Mouse (Mus musculus) embryonic stem cell, embryonic (primary cell): Measurements from ENCODE around the gene Gnai1.
"Not testable (repeated sequence)": the region's sequence is repeated elsewhere in the genome, so short reads cannot be mapped to it uniquely, and the experiment has no call there.

Experiments
- CTCF ChIA-PET, 4 experiments: fragments of 300-600 bp in 2 of 4; fragments of 350-600 bp in 2 of 4; sonication (Branson Sonifier 250); formaldehyde crosslinking; loops; one replicate each; lab custom pipeline; 2022; ENCODE audit warnings: inconsistent platforms in 2 of 4; lab: Charles Lee
- POLR2A ChIA-PET, 4 experiments: fragments of 300-600 bp in 2 of 4; fragments of 350-600 bp in 2 of 4; sonication (Branson Sonifier 250); formaldehyde crosslinking; loops; one replicate each; lab custom pipeline; 2022; ENCODE audit warnings: antibody characterized with exemption in 4 of 4, inconsistent platforms in 1 of 4; lab: Charles Lee

Gene Gnai1

DNA sequence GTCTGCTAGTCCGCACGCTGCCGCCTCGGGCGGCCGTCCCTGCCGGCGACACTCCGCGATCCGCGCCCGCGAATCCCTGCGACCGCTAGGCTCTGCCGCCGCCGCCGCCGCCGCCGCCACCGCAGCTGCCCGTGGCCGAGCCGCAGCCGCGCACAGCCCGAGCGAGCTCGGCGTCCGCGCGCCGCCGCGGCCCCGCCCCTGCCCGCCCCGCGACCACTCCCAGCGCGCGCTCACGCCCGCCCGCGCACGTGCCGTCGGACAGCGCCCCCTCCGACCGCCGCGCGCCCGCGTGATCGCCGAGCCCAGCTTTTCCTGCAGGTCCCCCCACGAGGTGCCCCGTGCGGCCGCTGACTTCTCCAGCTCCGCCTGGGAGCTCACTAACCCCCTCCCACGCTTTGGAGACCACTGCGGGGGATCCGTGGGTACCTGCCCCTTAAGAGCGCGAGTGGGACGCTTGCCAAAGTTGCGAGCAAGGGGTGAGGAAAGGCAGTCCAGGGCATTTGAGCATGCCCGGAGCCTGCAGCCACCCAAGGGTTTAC, at the start of gene Gnai1:
Gene Gnai1 (minus strand): TSS at position 75 of the 539 bp plus-strand sequence.
- ChIA-PET POLR2A (interaction anchor here in 1 of 4 experiments (0.7 kb wide), 1 partner anchor 32 kb away, joined by 3 read pairs; no protein-coding TSS in a partner anchor), CTCF (no interaction called here)

DNA sequence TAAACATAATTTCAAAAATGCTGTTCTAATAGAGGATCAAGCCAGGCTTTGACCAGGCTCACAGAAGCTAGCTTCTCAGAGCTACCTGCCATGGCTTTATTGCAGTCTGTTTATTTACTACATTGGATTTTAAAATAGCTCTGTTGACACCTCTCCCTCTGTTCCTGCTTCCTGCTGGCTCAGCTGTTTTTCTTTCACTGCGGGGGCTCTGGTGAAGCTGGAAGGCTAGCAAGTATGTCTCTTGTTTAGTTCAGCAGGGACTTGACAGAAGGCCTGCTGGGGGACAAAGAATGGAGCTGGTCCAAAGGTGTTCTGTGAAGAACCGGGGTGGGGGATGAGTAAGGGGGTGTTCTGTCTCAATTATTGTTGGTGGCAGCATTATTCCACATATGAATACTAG, 7.7 kb upstream of the Gnai1 start:
- CTCF ChIA-PET = no interaction called here
- POLR2A ChIA-PET = no interaction called here

DNA sequence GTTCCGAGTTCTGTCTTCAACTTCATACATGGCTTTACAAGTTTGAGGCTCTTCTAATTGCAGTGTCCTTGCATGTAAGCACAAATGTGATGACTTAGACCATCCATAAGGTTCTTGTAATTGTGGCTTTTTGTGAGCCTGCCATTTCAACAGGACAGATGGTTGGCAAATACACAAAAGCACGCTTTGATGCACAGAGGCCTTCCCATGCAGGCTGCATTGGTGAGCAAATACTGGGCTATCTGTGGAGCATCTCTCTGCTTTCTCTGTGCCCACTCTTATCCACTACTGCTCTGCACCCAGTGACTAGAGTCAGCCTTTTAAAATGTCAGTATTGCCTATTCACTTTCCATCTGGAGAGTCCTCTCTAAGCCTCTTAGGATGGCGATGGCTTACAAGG, 5.3 kb upstream of the Gnai1 start:
- ChIA-PET CTCF (no interaction called here), POLR2A (no interaction called here)

DNA sequence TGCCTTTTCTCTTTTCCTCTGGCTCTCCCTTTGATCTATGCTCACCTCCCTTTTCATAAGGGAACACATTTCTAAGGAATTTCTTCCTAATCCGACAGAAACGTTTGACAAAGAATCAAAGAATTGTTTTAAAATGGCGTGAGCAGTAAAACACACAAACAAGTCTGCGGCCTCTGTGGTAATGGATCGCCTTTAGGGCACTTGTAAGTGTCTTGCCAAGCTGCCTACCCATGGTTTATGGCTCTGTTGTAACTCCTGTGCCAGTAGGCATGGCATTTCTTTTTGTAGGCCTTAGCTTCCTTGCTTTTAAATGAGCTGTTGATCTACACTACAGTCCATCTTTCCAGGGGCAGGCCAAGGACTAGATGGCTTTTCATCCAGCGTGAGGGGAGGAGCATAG, 801 bp upstream of the Gnai1 start:
- ChIA-PET CTCF (no interaction called here), POLR2A (interaction anchor here in 1 of 4 experiments (0.7 kb wide), 1 partner anchor 31 kb away, joined by 3 read pairs; no protein-coding TSS in a partner anchor)

DNA sequence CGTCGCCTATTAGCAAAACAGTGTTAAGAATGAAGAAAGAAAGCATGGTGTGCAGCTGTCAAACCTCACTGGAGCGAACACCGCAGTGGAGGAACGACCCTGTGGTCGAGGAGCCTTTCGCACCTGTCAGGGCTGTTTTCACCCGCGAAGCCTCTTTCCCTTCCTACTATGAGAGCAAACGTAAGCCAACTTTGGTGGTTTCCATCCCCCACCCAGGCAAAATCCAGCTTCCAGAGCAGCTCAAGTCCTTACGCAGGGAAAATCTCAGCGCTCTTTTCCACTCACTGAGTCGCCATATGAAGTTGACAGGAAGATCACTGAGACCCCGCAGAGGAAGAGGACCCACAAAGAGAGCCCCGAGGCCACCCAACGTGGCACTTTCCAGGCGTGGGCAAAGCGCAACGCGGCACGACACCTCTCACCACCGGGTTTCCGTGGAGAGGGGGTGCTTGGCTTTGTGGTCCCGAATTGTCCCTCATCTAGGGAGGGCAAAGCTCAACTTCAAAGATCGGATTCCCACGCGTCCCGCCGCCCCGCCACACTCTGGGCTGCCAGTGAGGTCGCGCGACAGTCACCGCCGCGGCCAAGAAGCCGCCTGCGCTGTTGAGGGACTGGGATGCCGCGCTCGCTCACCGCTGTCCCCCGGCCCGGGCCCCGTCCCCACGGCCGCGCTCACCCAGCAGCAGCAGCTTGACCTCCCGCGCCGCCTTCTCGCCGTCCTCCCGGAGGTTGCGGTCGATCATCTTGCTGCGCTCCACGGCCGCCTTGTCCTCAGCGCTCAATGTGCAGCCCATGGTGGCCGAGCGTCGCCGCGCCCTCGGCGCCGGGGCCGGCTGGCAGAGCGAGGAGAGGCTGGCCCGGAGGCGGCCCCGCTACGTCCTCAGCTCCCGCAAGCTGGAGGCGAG, 527 bp downstream of the Gnai1 start:
- CTCF ChIA-PET = no interaction called here
- POLR2A ChIA-PET = interaction anchor here in 1 of 4 experiments (0.9 to 1.2 kb wide), 2 partner anchors 13 to 17 kb away, joined by 3 to 4 read pairs; no protein-coding TSS in a partner anchor

DNA sequence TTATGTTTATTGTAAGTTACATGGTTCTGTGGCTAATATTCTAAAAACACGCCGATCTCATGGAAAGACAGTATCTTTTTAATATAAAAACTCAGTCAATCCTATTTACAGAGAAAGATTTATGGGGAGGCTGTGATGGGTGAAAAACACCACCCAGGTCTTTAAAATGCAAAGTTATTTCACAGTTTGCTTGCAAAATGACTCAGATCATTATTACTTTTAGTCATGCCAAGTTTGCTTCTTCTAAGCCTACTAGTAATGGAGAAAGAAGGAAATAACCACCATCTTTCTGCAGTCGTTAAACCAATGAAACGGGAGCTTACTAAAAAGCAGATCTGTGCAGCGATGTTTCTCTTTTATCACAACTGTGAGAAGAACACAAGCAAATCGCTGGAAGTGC, 1.4 kb downstream of the Gnai1 start:
- ChIA-PET POLR2A (interaction anchor here in 1 of 4 experiments (0.9 to 1.2 kb wide), 2 partner anchors 12 to 16 kb away, joined by 3 to 4 read pairs; no protein-coding TSS in a partner anchor), CTCF (no interaction called here)

DNA sequence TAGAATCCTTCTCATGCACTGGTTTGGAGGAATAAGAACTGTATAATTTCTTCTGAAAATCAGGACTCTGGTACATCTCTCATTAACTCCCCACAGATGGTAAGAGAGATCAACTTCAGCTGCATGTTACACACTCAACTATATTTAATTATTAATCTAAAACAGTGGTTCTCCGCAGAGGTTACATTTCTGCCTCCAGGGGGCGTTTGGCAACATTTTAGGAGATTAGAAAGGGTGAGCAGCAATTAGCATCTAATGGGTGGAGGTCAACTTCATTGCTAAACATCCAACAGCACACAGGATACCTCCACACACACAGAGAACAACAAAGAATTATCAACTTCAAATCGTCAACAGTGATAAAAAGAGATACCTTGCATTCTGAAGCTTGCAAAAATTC, 2.0 kb downstream of the Gnai1 start:
- ChIA-PET CTCF (no interaction called here), POLR2A (no interaction called here)

DNA sequence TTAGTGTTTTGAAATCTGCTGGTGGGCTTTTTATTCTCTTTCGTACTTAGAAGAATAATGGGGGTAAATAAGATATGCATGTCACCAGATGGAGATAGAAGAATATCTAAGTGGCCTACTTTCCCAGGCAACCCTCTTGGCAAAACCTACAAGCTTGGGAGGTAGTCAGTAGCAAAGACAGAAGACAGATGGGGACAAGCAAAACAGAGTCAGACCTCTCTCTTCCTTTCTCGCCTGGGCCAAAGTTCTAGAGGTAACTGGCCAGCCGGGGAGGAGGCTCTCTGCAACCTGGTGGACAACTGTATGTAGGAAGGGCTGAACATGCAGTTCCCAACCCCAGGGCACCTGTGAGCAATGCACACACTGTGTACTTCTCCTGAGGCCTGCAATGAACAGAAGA, 12.9 kb downstream of the Gnai1 start:
- CTCF ChIA-PET = no interaction called here
- POLR2A ChIA-PET = no interaction called here

DNA sequence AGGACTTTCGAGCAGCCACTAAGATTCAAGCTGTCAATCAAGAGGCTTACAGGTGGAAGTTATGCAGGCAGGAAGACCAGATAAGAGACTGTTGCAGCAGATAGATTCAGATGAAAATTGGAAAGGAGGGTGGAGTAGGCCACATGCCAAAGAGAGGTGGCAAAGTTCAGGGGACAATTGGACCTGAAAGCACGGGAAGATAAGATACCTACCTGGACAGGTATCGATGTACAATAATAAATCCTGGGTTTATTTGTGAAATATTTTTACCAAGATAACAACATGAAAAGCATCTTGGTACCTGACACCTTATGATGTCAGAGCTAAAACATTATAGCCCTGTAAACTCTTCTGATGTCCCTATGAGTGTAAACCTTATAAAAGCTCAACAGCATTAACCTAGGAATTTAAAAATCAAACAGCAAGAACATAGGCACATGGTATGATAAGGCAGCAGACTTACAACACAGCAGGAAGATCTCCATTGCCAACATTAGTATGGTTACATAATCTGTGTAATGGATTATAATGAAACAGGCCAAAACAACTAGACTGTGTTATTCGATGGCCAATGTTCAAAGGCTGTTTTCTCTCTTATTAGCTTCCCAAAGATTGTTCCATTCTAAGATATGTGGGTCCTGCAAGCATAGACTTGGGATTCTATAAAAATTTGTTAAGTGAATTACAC, 16.6 kb downstream of the Gnai1 start:
- CTCF ChIA-PET = no interaction called here
- POLR2A ChIA-PET = no interaction called here

DNA sequence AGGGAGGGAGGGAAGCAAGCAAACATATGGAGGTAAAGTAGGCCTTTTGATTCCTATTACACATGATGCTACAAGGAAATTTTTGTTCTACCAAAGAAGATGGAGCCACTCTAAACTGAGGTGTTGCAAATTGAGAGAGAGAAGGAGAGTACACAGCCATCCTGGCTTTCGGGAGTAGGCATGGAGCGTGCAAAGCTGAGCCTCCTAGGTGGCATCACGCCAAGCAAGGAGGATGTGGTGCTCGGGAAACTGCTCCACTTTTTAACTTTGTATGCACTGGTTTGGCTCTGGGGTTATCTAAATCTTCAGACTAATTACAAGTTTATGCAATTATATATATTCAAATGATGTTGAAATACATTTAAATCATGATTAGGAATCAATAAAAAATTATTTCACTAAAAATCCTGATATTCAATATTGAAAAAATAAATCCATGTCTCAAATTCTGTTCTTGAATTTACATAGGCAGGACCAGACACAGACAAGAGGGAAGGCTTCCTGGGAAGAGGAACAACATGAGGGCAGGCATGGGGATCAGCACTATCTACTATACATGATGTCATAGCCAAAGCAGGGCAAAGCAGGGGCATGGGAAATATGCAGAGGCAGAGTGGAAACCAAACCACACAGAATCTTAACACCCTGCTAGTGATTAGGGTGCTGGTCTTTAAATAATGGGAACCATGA, 17.2 kb downstream of the Gnai1 start:
- ChIA-PET POLR2A (interaction anchor here in 1 of 4 experiments (0.8 kb wide), 1 partner anchor 16 kb away, joined by 3 read pairs; no protein-coding TSS in a partner anchor), CTCF (no interaction called here)

DNA sequence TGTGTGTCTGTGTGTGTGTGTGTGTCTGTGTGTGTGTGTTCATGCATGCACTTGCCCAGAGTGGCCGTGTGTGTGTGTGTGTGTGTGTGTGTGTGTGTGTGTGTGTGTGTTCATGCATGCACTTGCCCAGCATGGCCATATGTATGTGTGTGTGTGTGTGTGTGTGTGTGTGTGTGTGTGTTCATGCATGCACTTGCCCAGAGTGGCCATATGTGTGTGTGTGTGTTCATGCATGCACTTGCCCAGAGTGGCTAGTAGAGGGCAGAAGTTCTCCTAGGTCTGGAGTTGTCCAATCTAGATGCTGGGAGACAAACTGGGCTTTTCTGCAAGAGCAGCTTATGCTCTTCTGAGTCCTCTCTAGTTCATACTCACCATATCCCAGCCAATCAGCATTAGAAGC, 18.3 kb downstream of the Gnai1 start:
- POLR2A ChIA-PET = interaction anchor here in 1 of 4 experiments (0.8 kb wide), 1 partner anchor 17 kb away, joined by 3 read pairs; no protein-coding TSS in a partner anchor
- CTCF ChIA-PET = not testable (repeated sequence)

DNA sequence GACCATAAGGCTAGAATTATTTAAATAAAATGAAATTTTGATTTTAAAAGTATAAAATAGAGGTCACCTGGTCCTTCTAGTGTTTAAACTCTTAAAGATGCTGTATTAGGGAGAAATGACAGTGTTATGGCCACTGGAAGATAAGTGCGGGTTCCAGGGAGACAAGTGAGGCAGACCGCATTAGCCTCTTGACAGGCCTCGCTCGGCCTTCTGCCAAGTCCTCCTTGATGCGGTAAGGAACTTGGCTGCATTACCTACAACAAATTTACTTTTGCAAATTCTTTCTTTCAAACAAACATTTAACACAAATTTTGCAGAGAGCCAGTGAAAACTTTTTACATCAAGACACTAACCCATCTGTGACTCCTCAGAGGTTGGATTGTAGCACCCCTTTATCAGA, 27.9 kb downstream of the Gnai1 start:
- ChIA-PET CTCF (no interaction called here), POLR2A (no interaction called here)

DNA sequence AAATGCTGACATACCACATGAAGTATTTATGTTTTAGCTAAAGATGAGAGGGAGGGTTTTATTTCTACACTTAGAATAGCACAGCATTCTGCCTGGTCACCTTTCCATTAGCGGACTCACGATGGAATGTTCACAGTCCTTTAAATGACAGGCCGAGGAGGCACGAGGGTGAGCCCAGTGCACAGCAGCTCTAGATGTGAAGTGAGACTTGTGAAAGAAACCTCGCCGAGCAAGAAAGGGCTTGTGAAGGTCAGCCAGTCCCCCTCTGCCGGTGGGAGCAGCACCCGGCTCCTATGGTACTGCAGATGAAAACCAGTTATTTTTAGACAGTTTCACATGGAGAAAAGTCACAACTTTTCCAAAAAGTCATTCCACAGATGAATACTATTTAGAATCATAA, 29.4 kb downstream of the Gnai1 start:
- POLR2A ChIA-PET = interaction anchor here in 1 of 4 experiments (0.7 kb wide), 1 partner anchor 166 kb away, joined by 3 read pairs; no protein-coding TSS in a partner anchor
- CTCF ChIA-PET = no interaction called here

DNA sequence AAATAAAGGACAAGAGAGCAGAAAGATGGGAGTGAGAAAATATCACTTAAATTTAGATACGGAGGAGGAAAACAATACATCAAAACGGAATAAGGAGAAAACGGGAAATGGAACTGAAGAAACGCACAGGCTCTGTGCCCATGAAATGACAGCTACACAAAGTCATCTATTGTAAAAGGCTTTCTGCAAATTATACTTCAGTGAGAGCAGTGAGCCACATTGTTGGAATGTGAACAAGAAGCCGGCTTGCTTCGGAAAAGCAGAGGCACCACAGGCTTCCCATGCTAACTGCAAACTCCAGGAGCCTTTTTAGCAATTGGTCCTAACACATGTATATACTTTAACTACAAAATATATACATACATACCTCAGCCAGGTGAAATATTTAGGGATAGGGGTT, 34.0 kb downstream of the Gnai1 start:
- POLR2A ChIA-PET = no interaction called here
- CTCF ChIA-PET = no interaction called here

DNA sequence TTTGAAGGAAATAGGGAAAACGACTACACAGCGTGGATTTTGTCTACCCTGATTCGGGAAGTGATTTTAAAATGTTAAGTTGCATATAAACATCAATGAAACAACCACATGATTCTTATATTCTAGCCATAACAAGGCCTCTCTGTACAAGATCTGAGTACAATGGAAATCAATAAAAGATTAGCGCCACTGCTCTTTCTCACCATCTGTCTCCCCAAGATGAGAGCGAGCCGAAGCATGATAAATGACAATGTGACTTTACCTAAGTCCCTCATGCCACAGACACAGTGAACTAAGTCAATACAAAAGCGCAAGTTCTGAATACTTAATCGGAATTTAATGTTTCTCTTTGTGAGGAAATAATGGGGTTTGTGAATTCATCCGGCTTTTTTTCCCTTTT, 36.6 kb downstream of the Gnai1 start:
- ChIA-PET CTCF (no interaction called here), POLR2A (no interaction called here)

DNA sequence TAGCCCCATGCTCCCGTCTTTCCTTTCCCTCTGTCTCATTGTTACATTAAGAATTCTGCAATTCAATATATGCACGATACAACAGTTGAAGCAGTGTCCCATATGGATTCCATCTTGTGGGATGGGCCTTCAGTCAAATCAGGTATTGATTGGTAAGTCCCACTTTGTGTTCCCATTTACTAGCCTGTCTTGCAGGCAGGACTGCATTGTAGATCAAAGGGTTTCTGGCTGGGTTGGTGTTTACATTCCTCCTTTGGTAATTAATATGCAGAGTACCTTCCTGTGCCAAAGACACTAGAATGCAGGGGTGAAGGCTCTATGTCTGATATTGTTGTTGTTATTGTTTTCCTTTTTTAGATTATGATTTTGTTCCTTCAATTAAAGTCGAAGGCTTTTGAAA, 38.5 kb downstream of the Gnai1 start:
- POLR2A ChIA-PET = no interaction called here
- CTCF ChIA-PET = interaction anchor here in 1 of 4 experiments (0.5 kb wide), 1 partner anchor 961 kb away, joined by 3 read pairs; no protein-coding TSS in a partner anchor

DNA sequence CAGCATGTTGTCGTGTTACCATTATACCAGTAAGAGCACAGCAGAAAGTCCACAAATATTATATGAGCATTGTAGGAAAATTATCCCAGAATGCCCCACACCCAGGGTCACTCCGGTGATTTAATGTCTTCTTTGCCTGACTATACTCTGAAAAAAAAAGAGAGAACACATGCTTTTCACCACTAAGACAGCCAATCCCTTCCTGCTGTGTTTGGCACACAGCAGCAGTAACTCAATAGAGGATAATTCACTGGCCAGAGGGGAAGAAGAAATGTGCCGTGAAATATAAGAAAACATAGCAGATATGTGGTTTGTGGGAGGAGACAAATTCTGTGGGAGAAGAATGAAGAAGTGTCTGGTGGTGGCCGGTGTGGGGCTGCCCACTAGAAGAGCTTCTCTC, 41.3 kb downstream of the Gnai1 start:
- ChIA-PET CTCF (interaction anchor here in 1 of 4 experiments (0.6 kb wide), 1 partner anchor 944 kb away, joined by 4 read pairs; no protein-coding TSS in a partner anchor), POLR2A (no interaction called here)

DNA sequence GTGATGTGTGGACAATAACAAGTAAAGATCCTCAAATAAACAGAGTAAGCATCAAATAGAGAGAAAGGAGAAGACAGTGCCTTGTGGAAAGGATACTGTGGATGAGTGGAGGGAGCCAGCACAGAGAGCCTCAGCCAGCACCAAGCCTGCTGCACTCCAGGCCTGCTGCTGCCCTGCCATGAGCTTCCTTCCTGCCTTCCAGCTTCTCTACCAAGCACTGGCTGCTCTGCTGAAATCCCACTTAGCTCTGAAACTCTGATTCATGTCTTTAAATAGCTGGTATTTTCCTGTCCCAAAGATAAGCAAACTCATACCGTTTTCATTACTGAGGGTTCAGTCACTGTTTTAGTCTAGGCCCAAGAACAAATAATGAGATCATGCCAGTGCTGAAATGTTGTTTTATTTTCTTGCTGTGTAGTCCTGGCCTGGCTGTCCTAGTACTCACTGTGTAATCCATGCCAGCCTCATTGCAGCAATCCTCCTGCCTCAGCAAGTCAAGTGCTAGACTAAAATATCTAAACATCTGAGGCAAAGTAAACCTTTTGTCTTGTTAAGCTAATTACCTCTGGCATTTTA, 52.8 kb downstream of the Gnai1 start:
- ChIA-PET POLR2A (no interaction called here), CTCF (no interaction called here)

DNA sequence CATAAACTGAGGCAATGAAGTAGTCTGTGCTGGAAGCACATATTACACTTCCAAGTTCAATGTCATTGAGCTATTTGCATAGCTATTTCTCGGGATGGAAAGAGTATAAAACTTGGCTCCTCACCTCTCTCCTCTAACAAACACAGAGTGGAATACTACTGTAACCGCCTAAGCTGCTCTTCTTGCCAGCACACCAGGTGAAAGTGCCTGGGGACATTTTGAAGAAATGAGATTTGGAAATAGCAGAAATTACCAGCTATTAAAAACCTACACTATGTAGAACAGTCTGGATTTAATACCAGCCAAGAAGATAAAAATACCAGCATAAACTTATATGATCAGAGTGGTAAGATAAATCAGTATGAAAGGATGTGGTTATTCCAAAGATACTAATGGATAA, 63.6 kb downstream of the Gnai1 start:
- CTCF ChIA-PET = no interaction called here
- POLR2A ChIA-PET = no interaction called here
